Mouse (Mus musculus) stomach, embryonic 14.5 days (tissue): Measurements from ENCODE around the gene Zfp385a. TPM values are rescaled to one million over a fixed set of nuclear protein-coding genes. Genes with fewer than 3 reads are reported as not detected.

ENCODE experiments used
- microRNA counts: library from miRNA; unstranded; fragments of <30 nt; microRNA quantifications from one replicate; lab custom pipeline; 2016
- microRNA-seq: library from miRNA; unstranded; fragments of <30 nt; microRNA quantifications from one replicate; pipeline ENCODE4, GENCODE M21; 2016
- polyA plus RNA-seq: library from polyadenylated mRNA; unstranded; fragments of >200 nt; fragmentation: Nextera tagmentation; extraction: Ambion mirVana; gene quantifications from 2 replicates; pipeline ENCODE4 v1.2.1, GENCODE M21; 2014

Zfp385a gene
- polyA plus RNA-seq, 1 experiment from 2014 or later: 11.7 TPM

MicroRNAs within 50 kb of the gene (microRNA counts, 519-probe panel; counts per million panel counts)
- microRNA mmu-miR-148b (lab: Ali Mortazavi, UCI): 3,684 counts per million, percentile 73 among the panel's probes with 10 or more counts

Small RNA genes lying within 50 kb of the gene (microRNA-seq; reads per million reads assigned to microRNA genes)
- 419 reads per million, percentile 63 among the genes with 10 or more reads in this experiment for gene Mir148b
- gene Mir6963: not detected

Other genes starting within 250 kb of the Zfp385a start
- 21.4 and 22.2 TPM in 2 replicates for gene Smug1, start 173.0 kb downstream of the Zfp385a start, polyA plus RNA-seq
- gene Cbx5, start 100.3 kb downstream of the Zfp385a start, polyA plus RNA-seq: 141 and 154 TPM in 2 replicates
- 852 and 906 TPM in 2 replicates for gene Hnrnpa1, start 99.7 kb downstream of the Zfp385a start, polyA plus RNA-seq
- gene Nfe2, start 81.7 kb downstream of the Zfp385a start, polyA plus RNA-seq: 1.9 and 2.0 TPM in 2 replicates
- gene Copz1, start 67.4 kb downstream of the Zfp385a start, polyA plus RNA-seq: 281 and 289 TPM in 2 replicates
- 0.24 and 0.46 TPM in 2 replicates for gene Gpr84, start 29.5 kb downstream of the Zfp385a start, polyA plus RNA-seq
- gene Itga5, start 26.7 kb upstream of the Zfp385a start, polyA plus RNA-seq: 67.5 and 71.2 TPM in 2 replicates
- not detected in 2 replicates for gene Gtsf1, start 90.4 kb upstream of the Zfp385a start, polyA plus RNA-seq
- not detected in 2 replicates for gene Gtsf2, start 108.4 kb upstream of the Zfp385a start, polyA plus RNA-seq
- gene Nckap1l, start 113.7 kb upstream of the Zfp385a start, polyA plus RNA-seq: 3.1 and 3.2 TPM in 2 replicates
- 15.4 and 15.8 TPM in 2 replicates for gene Pde1b, start 162.9 kb upstream of the Zfp385a start, polyA plus RNA-seq
- 12.9 and 17.4 TPM in 2 replicates for gene Ppp1r1a, start 197.9 kb upstream of the Zfp385a start, polyA plus RNA-seq
- gene Glycam1, start 225.0 kb upstream of the Zfp385a start, polyA plus RNA-seq: not detected in 2 replicates